Comparison of ENCODE assay signal across 8 mouse cellular contexts in genomic region chr9:21146722-21147121, GRCm38 (mm10). TPM values are rescaled to one million over a fixed set of nuclear protein-coding genes. Genes with fewer than 3 reads are reported as not detected.
DNase-seq lines count a peak whose midpoint lies in the region; ATAC-seq lines count a peak whose summit lies in the region.

No protein-coding gene starts in this region.

- peak overlapping the region; percentile 49 for H3K4me2 ChIP-seq in kidney, embryonic 16.5 days (replicated peaks; ENCODE audit: low read depth, low read length)
- H3K4me2 ChIP-seq in liver, embryonic 16.5 days (ENCODE audit: low read depth, low read length), result peak overlapping the region; percentile 18

- H3K27me3 ChIP-seq in kidney, embryonic 16.5 days (ENCODE audit: insufficient read depth, low read length), result no peaks in the 10 kb centered on the region
- no peaks in the 10 kb centered on the region for H3K27me3 ChIP-seq in liver, embryonic 16.5 days (ENCODE audit: control insufficient read depth, insufficient read depth, low read depth, low read length)

- peak overlapping the region; percentile 27 for H3K4me3 ChIP-seq in kidney, embryonic 16.5 days (ENCODE audit: low read length)
- peak overlapping the region; percentile 7; the same call in 1 of the 2 replicates for H3K4me3 ChIP-seq in liver, embryonic 16.5 days (ENCODE audit: low read depth, low read length)

- H3K9me3 ChIP-seq in kidney, embryonic 16.5 days (ENCODE audit: low read length), result no peaks in the 10 kb centered on the region
- no peaks in the 10 kb centered on the region for H3K9me3 ChIP-seq in liver, embryonic 16.5 days (replicated peaks; ENCODE audit: control insufficient read depth, low read length)

- H3K36me3 ChIP-seq in kidney, embryonic 16.5 days (ENCODE audit: insufficient read depth, low read length), result peaks cover 34% of the 10 kb centered on the region
- peaks cover 16% of the 10 kb centered on the region for H3K36me3 ChIP-seq in liver, embryonic 16.5 days (ENCODE audit: control insufficient read depth, insufficient read depth)

- H3K4me1 ChIP-seq in kidney, embryonic 16.5 days (ENCODE audit: insufficient read depth, low read length), result peaks cover 35% of the 10 kb centered on the region
- H3K4me1 ChIP-seq in liver, embryonic 16.5 days (ENCODE audit: control insufficient read depth, low read depth, low read length), result peaks cover 36% of the 10 kb centered on the region

- peak overlapping the region; percentile 50; the same call in 1 of the 2 replicates for H3K27ac ChIP-seq in kidney, embryonic 16.5 days (ENCODE audit: low read length)
- H3K27ac ChIP-seq in liver, embryonic 16.5 days (ENCODE audit: low read length), result no peak overlapping the region

- no peak for DNase-seq in kidney, adult 9 months
- peak; percentile 63 for DNase-seq in embryo, embryonic 11 days
- DNase-seq in thymus, postnatal 25 days, result peak; percentile 62
- DNase-seq in frontal cortex, postnatal 36 days (ENCODE audit: low spot score in 2 of 2), result no peak
- DNase-seq in adrenal gland, adult 2 months, result no peak

- peak overlapping the region; percentile 48 for H3K9ac ChIP-seq in kidney, embryonic 16.5 days (replicated peaks; ENCODE audit: low read length)
- no peak overlapping the region for H3K9ac ChIP-seq in liver, embryonic 16.5 days (ENCODE audit: low read depth, low read length)

- WGBS in kidney, embryonic 16.5 days, result 30% methylated on average over 10 of the region's 10 CpGs
- WGBS in liver, embryonic 16.5 days (ENCODE audit: insufficient replicate concordance), result 29% methylated on average over 10 of the region's 10 CpGs

- peak; percentile 40 for ATAC-seq in kidney, embryonic 16.5 days (ENCODE audit: low FRiP score, low TSS enrichment)
- peak; percentile 90 to 91 for ATAC-seq in hematopoietic stem cell, adult 5-6 weeks (replicated peaks in 1 of 2; ENCODE audit: insufficient read depth in 1 of 2, low FRiP score in 2 of 2, low TSS enrichment in 1 of 2, low read depth in 1 of 2, poor library complexity in 2 of 2, severe bottlenecking in 2 of 2)
- peak; percentile 27 for ATAC-seq in liver, embryonic 16.5 days (ENCODE audit: low read depth)

RNA-seq across cellular contexts. Expression of gene Cdc37, which starts 3.1 kb away (rescaled TPM):
- 359 and 386 TPM in 2 replicates for polyA plus RNA-seq in kidney, embryonic 16.5 days (2015; fragmentation: Nextera tagmentation; extraction: Ambion mirVana)
- 238 and 347 TPM in 2 replicates for total RNA-seq in hematopoietic stem cell, adult 5-6 weeks (2017)
- polyA plus RNA-seq in liver, embryonic 16.5 days (2015; fragmentation: Nextera tagmentation; extraction: Ambion mirVana), result 104 and 106 TPM in 2 replicates
- 100 to 1,000 TPM; 179 to 202 TPM for total RNA-seq in adrenal gland, adult 2 months (2021)
- 58.3 and 59.0 TPM in 2 replicates for polyA plus RNA-seq in adrenal gland, adult 2 months (2012; rRNA removed)

RNA-seq across cellular contexts. Expression of gene Tyk2, which starts 15.7 kb away (rescaled TPM):
- polyA plus RNA-seq in kidney, embryonic 16.5 days (2015; fragmentation: Nextera tagmentation; extraction: Ambion mirVana), result 16.1 and 16.3 TPM in 2 replicates
- total RNA-seq in hematopoietic stem cell, adult 5-6 weeks (2017), result 12.2 and 19.4 TPM in 2 replicates
- polyA plus RNA-seq in liver, embryonic 16.5 days (2015; fragmentation: Nextera tagmentation; extraction: Ambion mirVana), result 8.0 and 8.9 TPM in 2 replicates
- total RNA-seq in adrenal gland, adult 2 months (2021), result 10 to 100 TPM; 12.7 to 14.6 TPM
- 23.5 and 25.8 TPM in 2 replicates for polyA plus RNA-seq in adrenal gland, adult 2 months (2012; rRNA removed)

RNA-seq across cellular contexts. Expression of gene Pde4a, which starts 18.8 kb away (rescaled TPM):
- polyA plus RNA-seq in kidney, embryonic 16.5 days (2015; fragmentation: Nextera tagmentation; extraction: Ambion mirVana), result 14.3 and 15.3 TPM in 2 replicates
- 2.7 and 4.8 TPM in 2 replicates for total RNA-seq in hematopoietic stem cell, adult 5-6 weeks (2017)
- polyA plus RNA-seq in liver, embryonic 16.5 days (2015; fragmentation: Nextera tagmentation; extraction: Ambion mirVana), result 1.6 and 1.9 TPM in 2 replicates
- total RNA-seq in adrenal gland, adult 2 months (2021), result 10 to 100 TPM in 1 of 2 experiments, 1 to 10 TPM in 1; 8.8 to 17.7 TPM
- polyA plus RNA-seq in adrenal gland, adult 2 months (2012; rRNA removed), result 13.2 and 15.6 TPM in 2 replicates

RNA-seq across cellular contexts. Expression of gene Raver1, which starts 54.9 kb away (rescaled TPM):
- polyA plus RNA-seq in kidney, embryonic 16.5 days (2015; fragmentation: Nextera tagmentation; extraction: Ambion mirVana), result 66.8 and 78.7 TPM in 2 replicates
- 13.1 and 23.3 TPM in 2 replicates for total RNA-seq in hematopoietic stem cell, adult 5-6 weeks (2017)
- 17.6 and 19.8 TPM in 2 replicates for polyA plus RNA-seq in liver, embryonic 16.5 days (2015; fragmentation: Nextera tagmentation; extraction: Ambion mirVana)
- 10 to 100 TPM; 50.8 to 53.4 TPM for total RNA-seq in adrenal gland, adult 2 months (2021)
- polyA plus RNA-seq in adrenal gland, adult 2 months (2012; rRNA removed), result 52.8 and 76.4 TPM in 2 replicates

RNA-seq across cellular contexts. Expression of gene Gm38431, which starts 54.9 kb away (rescaled TPM):
- 2.1 and 3.7 TPM in 2 replicates for polyA plus RNA-seq in kidney, embryonic 16.5 days (2015; fragmentation: Nextera tagmentation; extraction: Ambion mirVana)
- total RNA-seq in hematopoietic stem cell, adult 5-6 weeks (2017), result 3.3 and 13.1 TPM in 2 replicates
- polyA plus RNA-seq in liver, embryonic 16.5 days (2015; fragmentation: Nextera tagmentation; extraction: Ambion mirVana), result 0.85 and 1.6 TPM in 2 replicates
- 1 to 10 TPM in 1 of 2 experiments, under 1 TPM in 1; 0.90 to 2.5 TPM for total RNA-seq in adrenal gland, adult 2 months (2021)
- polyA plus RNA-seq in adrenal gland, adult 2 months (2012; rRNA removed), result 68.5 and 74.0 TPM in 2 replicates

Comparison
In these comparisons a context has a peak if more than half of its experiments do, and no peak if none do; other contexts are left out.
1. ATAC-seq: peak in every context shown above with its lines; median percentile 90 in hematopoietic stem cell, adult 5-6 weeks; 40 in kidney, embryonic 16.5 days; 27 in liver, embryonic 16.5 days.
2. DNase-seq: peak in embryo, embryonic 11 days (single experiment) and thymus, postnatal 25 days (single experiment); none in kidney, adult 9 months (single experiment), frontal cortex, postnatal 36 days (0 of 2) and adrenal gland, adult 2 months (single experiment).